Mouse (Mus musculus): ENCODE results near the gene Spi1. TPM values are rescaled to one million over a fixed set of nuclear protein-coding genes. Genes with fewer than 3 reads are reported as not detected.

Gene Spi1
- total RNA-seq, 2 experiments from 2014 or later = 2.7 to 3.5 TPM

GRCm38 (mm10) chr2:91068162-91068871, 13.9 kb upstream of the Spi1 start:
- DNase-seq = no peak

DNA sequence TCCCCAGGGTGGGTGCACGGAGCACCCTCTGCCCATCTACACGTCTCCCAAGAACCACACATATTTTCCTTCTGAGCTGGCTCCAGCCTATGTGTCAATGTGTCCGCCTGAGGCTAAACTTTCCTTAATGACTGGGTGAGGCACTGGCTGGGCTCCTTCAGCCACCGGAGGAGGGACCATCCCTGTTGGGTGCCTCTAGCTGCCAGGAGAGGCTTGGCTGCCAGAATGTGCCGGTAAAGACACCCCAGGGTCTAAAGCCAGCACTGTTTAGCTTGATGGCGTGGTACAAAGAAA, 13.4 kb upstream of the Spi1 start:
- DNase-seq = no peak

GRCm38 (mm10) chr2:91069306-91070000, 12.7 kb upstream of the Spi1 start:
- peak; percentile 38 for DNase-seq

- peak; percentile 98 for DNase-seq
These were observed 12.0 kb upstream of the Spi1 start, which contains the start of gene Slc39a13 for GRCm38 (mm10) chr2:91070076-91070800. Slc39a13 (minus strand) TSS chr2:91070417.

- no peak for DNase-seq
These were observed 11.1 kb upstream of the Spi1 start for GRCm38 (mm10) chr2:91071059-91071458.

DNA sequence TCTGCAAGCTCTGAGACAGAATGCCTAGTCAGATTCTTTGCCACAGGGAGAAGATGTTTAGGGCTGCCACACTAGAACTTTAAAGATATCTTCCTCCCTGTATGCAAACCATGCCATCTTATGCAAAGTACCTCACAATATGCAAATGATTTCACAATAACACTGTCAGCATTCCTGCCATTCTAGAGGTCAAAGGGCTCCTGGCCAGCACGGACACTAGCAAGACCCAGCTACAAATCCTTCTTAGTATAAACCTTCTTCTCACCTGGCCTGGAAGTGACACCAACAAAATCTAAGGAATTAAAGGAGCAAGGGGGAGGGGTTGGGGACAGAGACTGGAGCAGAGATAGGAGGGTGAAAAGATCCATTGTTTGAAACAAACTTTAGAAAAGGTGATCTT, 10.1 kb upstream of the Spi1 start:
- no peak for DNase-seq

DNA sequence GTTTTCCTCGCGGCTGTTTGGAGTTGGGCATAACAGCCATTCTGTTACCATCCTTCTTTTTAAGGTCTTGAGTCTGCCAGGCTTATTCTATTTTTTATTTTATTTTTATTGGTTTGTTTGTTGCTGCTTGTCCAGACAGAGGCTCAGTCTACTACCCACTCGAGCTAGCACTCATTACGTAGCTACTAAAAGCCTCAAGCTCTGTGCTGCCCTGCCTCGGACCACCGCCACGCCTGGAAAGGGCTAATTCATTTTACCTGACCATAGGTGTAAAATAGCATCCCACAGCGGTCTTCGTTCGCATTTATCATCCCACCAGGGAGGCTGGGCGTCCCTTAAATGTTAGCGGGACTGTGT, 4.3 kb upstream of the Spi1 start:
- no peak for DNase-seq

DNA sequence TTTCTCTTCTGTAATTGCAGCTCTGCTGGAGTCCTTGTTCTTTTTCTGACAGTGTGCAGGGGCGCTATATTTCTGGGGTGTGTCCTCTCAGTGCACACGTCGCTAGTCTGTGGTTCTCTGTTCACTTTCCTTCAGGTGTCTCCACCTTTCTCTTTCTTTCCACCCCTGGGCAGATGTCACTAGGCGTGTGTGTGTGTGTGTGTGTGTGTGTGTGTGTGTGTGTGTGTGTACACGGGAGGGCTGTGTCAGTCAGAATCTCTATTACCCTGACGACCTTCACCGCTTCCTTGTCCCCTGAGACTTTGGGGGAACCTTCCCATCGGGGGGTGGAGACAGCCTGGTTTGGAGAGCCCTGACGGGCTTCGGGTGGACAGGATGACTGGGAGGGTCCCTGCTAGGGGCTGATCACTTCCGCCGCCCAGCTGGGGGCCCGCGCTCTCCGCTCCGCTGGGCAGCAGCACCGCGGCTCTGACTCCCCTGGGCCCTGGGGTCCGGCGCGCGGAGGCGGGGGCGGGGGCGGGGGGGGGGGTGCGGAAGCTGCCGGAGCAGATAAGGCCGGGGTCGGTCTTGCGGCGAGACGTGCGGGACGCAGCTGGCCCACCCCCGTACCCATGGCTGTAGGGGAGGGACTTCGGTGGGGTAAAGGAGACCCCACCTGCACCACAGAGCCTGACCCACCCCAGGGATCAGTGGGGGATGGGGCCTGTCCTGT, 3.7 kb upstream of the Spi1 start:
- DNase-seq = peak; percentile 35

GRCm38 (mm10) chr2:91079026-91079384, 3.2 kb upstream of the Spi1 start:
- no peak for DNase-seq

DNA sequence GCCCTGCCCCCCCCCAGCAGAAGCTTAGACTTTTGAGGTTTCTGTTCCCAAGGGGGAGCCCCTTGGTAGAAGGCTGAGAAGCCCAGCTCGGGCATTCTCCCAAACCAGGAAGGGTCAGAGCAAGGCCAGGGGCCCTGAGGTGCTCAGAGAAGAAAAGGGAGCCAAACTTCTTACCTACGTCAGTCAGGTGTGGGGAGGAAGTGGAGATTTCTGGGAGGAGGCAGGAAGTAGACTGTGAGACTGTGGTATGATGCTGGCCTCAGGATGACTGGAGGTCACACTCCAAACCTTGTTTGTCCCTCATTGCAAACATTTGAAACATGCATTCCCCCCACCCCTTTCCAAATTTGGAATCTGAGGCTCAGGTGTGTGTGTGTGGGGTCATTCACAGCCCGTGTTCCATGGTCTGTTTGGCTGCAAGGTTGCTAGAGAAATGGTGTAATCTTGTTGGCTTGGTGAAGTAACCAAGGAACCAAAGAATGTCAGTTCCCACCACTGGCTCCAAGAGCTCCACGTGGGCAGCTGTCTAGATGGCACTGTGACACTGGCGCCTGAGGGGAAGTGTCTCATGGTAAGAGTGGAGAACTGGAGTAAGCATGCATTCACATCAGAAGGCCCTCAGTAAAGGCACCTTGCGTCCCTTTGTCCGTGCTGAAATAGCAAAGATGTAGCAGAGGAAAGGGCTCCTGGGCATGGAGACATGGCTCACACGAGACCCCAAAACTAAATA, 1.2 kb upstream of the Spi1 start:
- DNase-seq = no peak

GRCm38 (mm10) chr2:91082844-91083243, 654 bp downstream of the Spi1 start:
- DNase-seq = peak; percentile 54

- no peak for DNase-seq
These were observed 1.3 kb downstream of the Spi1 start for GRCm38 (mm10) chr2:91083366-91083940.

DNA sequence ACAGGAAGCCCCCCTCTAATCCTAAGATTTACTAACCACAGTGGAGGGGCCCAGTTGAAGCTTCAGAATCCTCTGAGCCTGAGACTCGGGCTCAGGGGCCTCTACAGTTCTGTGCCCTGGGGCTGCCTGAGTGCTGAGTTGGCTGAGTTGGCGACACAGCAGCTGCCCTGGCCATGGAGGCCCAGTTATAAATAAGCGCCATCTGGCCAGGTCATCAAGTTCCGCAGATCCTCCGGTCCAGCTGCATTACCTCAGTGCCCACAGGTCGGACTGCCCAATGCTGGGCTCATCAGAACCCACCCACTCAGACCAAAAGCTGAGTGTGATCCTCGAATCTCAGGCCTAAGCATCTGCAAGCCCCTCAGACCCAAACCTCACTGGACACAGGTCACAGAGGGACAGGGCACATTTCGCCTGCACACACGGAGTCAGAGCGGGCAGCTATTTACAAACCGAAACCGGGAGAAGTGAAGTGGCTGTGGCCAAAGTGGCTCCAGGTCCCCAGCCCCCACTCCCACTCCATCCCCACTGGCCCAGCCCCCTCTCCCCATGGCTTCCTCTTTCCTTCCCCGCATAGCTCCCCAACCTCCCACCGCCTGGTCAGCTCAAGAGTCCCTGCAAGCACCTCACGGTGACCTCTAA, 2.1 kb downstream of the Spi1 start:
- DNase-seq = no peak

DNA sequence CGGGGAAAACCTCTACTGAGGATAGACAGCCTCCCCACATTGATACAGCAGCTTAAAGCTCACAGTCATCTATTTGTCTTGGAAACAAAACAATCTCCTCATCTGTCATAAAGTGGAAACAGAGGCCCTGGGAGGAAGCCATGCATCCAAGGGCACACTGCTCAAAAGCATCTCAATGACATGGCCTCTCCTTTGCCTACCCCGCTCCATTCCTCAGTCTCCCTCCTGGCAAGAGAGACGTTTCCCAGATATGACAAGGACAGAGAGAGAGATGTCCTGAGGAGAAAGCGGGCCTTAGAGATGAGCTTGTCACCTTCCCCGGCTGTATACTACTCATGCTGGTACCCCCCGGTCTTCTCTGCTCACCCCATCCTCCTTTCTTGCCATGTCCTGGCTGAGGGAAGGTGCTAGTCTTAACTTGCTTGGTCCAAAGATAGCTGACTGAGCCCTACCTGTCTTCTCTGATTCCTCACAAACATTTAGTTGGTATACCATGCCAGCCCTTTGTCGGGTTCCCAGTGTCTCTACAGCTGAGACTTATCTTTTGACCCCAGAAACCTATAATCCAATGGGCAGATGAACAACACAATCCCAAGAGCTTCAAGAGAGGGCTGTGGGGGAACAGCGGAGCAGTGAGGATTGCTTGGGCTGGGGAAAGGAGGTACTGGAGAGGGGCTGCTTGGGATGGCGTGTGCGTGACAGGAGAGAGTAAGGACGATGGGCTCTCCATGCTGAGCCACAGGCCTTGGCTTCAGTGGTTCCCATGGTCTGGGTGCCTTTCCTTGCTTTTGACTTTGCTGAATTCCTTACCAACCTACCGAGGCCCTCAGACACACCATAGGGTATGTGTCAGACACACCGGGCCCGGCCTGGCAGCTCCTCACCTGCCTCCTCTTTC, 3.6 kb downstream of the Spi1 start:
- no peak for DNase-seq

- DNase-seq = no peak
These were observed 4.4 kb downstream of the Spi1 start for GRCm38 (mm10) chr2:91086392-91087237.

- no peak for DNase-seq
These were observed 5.3 kb downstream of the Spi1 start for GRCm38 (mm10) chr2:91087453-91087852.

DNA sequence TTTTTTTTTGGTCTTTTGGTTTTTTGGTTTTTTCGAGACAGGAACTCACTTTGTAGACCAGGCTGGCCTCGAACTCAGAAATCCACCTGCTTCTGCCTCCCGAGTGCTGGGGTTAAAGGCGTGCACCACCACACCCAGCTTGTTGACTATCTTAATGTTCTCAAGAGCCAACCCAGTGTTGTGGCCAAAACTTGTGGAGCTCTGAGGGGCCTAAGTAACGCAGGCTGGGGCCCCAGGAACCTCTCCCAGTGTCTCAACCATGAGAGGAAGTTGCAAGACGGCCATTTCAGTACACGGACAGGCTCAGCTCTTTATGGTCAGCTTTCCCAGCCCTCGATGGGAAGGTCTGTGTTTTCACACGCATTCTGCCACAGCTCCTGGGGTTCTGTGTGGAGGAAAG, 6.8 kb downstream of the Spi1 start:
- no peak for DNase-seq

DNA sequence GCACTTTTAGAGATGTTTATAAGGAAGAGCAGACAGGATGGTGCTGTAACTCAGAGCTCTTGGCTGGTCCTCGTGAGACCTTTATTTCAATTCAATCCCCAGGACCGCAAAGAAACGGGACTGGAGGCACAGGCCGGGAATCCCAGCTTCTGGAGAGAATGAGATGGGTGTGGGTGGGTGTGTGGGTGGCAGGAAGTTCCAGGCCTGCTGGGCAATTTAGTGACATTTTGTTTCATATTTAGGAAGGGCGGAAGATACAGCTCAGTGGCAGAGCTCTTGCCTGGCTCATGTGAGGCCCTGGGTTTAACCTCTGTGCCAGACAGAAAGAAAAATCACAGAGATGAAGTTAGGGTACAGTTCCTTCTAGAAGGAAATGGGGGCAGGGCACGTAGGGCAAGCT, 8.0 kb downstream of the Spi1 start:
- DNase-seq = no peak

DNA sequence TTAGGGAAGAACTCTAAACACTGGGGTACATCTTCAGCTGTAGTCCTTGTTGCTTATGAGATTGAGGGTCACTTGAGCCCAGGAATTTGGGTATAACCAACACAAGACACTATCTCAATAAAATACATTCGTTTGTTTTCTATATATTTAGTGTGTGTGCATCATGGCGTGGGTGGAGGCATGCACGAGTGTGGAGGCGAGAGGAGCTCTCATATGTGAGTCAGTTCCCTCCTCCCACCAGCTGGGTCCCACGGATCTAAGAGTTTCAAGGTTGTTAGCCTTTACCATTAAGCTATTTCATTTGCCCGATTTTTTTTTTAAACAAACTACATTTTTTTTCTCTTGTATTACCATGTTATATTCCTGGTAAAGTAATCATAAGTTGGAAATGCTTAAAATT, 8.6 kb downstream of the Spi1 start:
- DNase-seq = no peak

DNA sequence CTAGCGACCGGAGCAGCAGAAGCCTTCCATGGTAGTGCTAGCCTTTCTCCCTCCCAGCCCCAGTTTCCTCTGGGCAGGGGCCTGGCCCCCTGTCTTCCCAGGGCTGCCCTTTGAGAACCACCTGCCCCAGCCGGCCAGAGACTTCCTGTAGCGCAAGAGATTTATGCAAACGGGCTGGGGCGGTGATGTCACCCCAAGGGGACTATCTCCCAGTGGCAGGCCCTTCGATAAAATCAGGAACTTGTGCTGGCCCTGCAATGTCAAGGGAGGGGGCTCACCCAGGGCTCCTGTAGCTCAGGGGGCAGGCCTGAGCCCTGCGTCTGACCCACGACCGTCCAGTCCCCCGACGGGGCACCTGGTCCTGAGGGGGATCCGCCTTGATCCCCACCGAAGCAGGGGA, 14.3 kb downstream of the Spi1 start:
- DNase-seq = no peak
